Mouse (Mus musculus) adrenal gland (tissue): Measurements from ENCODE around the gene Traf3ip3.

ENCODE experiments used
- intact Hi-C: fragments of 180-260 bp; cut with DNase I; formaldehyde crosslinking; loops from one replicate; pipeline ENCODE4 v1.15.1; 2025

Gene Traf3ip3

DNA sequence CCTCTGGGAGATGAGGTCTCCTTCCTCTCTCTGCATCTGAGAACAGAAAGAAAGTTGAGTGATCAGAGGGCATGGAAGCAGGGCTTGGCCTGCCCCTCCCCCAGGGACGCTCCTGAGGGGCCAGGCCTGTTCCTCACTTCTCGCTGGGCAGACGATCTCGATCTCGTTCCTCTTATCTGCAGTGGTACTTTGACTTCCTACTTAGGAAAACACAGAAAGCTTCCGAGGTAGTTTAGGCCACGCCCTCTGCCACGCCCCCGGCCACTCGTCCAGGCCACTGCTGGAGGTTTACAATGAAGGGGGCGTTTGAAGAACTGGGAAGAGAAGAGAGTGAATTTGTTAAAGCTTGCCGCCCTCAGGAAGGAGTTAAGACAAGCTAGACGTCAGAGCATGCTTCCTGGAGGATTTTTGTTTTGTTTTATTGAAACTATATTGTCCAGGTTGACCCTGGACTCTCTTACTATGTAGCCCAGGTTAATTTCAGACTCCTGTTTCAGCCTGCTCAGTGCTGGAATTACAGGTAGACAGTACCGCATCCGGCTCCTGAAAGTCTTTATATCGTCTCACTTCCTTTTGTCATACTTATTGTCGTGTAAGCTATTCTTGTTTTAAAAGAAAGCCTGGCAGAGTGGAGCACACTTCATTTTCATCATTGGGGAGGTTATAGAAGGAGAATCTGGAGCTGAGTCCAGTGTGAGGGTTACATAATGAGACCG, 41.0 kb downstream of the Traf3ip3 start:
- intact Hi-C loops, result no loop called here

DNA sequence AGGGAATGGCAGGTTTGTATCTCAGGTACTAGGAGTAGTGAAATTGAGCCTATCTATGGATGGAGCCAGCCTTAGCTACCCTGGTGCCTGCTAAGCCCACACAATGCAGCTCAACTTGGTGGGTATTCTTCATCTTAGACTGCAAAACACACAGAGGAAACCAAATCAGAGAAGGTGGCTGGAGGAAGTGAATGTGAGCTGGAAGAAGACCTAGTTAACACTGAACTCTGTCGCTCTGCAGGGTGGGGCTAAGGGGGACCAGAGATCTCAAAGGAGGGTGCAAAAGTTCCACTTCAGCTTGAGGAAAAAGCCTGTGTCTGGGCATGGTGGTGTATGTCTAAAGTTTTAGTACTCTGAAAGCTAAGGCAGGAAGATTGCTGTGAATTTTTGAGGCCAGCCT, 41.9 kb downstream of the Traf3ip3 start:
- intact Hi-C loops, result no loop called here

DNA sequence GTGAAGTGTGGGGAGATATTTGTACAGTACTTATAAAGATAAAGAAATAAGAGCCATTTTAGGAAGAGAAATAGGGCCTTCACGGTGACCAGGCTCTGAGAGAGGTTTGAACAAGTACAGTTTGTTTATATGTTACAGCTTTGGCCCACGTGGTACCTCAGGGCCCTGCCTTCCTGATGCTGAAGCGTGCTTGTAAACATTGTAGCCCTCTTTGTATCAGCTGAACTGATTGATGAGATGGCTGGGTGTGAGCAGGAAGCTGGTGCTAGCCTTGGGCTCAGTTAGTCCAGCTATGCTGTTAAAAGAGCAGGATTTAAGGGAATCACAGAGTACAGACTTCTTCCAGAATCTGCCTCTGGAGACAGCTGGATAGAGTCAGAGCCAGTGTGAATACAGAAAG, 42.3 kb downstream of the Traf3ip3 start:
- intact Hi-C loops, result no loop called here

DNA sequence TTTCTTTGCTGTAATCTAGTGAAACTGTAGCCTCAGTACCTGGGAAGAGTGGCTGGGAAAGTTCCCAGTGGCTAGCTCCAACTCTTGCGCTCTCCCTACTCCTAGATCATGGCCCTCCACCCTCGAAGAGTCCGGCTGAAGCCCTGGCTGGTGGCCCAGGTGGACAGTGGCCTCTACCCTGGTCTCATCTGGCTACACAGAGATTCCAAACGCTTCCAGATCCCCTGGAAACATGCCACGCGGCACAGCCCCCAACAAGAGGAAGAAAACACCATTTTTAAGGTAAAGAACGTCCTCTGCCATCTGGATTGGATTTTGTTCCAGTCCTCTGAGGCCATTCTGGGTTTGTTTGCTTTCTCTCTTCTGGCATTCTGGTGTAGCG, 44.4 kb downstream of the Traf3ip3 start:
- intact Hi-C loops, result no loop called here

DNA sequence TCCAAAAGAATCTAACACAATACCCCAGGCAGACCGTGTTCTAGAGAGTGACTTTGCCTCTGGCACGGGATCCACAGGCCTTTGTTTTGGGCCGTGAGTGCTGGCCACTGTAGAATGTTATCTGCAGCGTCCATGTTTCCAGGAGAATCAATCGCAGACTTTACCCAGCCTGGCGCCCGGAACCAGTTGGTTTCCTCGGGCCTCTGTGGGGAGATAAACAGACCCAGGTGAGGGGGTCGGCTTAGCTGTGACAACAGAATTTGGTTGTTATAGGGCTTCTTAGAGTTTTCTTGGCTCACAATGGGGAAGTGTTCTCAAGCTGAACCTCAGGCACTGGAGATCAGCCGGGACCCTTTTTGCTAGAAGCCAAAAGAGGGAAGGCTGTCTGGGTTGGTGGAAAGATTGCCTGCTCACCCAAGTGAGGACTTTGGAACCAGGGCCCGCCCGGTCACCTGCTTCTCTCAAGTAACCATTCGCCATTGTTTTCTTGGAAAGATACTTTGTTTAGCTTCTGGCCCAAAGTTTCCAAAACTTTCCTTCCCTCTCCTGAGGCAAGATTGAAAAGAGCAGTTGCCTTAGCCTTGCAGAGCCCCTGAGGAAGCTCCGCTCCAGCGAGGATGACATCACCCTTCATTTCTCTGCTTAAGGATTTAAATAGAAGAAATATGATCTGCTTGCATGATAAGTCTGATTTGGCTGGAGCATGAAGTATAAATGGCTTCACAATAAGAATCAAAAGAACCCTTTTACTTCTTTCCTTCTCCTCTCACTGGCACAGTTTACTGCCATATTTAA, 45.0 kb downstream of the Traf3ip3 start:
- intact Hi-C loops, result no loop called here

DNA sequence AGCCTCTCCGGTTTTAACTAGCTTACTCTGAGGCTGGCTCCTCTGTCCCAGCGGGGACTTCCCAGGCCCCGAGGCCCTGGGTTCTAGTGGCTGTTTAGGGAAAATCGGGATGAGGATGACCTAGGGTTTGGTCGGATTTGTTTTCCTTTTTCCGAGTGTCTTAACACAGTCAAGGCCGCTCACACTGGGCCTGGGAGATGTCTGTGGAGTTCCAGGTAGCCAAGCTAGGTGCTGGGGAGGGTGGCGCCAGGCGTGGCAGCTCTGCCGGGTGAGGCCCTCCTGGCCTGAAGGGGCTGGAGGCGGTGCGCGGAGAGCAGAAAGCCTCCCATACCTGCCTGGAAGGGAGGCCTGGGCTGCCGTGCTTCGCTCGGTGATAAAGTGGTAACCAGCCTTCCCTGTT, 47.9 kb downstream of the Traf3ip3 start:
- intact Hi-C loops, result no loop called here

DNA sequence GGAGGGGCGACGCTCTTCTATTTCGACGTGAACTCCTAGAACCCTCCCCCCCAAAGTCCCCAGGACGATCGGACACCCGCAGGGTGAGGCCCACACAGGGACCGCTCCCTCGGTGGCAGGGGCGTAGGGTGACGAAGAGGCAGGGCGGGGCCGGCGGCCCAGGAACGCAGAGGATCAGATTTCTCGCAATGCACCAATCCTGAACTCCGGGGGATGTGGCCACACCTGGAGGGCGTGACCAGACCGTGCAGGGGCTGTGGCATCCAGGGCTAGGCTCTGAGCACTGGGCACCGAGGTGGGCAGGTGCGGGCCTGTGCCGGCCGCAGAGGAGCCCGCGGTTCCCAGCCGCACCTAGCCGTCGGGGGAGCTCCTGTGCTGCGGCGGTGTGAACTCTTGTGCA, 48.6 kb downstream of the Traf3ip3 start, which contains the start of gene Irf6:
Gene Irf6 (plus strand): TSS at position 240 of the 400 bp plus-strand sequence.
- intact Hi-C loops, result no loop called here

DNA sequence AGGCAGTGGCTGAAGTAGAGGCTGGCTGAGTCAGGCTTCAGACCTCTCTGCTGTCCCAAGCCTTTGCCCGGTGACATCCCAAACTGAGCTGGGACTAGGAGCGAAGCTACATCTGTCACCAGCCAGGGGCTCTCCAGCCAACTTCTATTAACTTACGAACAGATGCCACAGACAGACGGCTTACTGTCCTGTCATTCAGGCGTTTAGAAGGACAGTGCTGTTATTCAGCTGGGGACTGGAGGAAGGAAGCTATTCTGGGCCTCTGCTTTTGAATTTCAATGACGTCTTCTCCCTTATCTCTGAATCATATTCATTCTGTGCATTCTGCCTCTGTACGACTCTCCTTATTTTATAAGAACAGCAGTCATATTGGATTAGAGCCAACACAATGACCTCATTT, 50.4 kb downstream of the Traf3ip3 start:
- intact Hi-C loops, result no loop called here

DNA sequence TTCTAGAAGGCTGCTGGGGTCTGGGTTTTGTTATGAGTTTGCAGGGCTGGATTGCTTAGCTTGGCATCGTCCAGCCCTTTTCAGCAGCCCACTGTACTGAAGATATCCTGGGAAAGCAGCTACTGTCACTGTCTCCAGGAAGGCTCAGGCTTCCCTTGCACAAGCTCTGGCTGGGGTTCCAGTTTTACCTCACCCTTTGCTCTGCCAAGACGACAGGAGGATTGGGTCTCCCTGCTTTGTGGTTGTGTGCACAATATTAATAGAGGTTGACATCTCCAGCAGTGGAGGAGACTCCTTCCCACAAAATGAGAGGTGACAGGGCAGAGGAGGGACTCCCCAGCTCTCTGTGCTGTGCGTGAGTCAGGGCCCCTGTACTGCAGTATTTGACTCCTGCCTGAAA, 52.3 kb downstream of the Traf3ip3 start:
- intact Hi-C loops, result no loop called here

DNA sequence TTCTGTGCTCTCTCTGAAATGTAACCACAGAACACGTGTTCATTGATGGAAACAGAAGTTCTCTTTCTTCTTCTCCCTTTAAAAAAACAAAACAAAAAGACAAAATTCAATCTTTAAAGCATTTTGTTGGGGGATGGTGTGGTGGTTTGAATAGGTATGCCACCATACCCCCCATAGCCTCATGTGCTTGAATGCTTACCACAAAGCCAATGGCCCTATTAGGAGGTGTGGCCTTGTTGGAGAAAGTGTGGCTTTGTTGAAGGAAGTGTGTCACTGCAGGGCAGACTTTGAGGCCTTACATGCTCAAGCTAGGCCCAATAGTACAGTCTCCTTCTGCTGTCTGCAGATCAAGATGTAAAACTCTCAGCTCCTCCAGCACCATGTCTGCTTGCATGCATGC, 55.1 kb downstream of the Traf3ip3 start:
- intact Hi-C loops, result no loop called here

DNA sequence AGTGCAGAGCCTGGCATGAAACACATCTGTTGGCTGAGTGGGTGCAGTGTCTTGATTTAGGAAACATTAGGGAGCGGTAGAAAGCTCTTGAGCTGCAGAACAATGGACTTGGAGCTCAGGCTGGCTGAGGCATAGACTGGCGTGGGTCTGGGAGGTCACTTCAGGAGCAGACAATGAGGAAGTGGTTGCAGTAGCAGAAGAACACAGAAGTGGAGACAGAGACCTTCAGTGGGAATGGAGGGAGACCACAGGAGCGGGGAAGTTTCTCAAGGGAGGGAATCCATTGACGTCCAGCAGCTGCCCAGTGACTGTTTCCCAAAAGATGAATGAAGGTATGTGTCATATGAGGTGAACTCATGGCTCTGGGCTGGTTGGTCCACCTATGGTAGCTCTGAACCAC, 56.4 kb downstream of the Traf3ip3 start:
- intact Hi-C loops, result no loop called here

DNA sequence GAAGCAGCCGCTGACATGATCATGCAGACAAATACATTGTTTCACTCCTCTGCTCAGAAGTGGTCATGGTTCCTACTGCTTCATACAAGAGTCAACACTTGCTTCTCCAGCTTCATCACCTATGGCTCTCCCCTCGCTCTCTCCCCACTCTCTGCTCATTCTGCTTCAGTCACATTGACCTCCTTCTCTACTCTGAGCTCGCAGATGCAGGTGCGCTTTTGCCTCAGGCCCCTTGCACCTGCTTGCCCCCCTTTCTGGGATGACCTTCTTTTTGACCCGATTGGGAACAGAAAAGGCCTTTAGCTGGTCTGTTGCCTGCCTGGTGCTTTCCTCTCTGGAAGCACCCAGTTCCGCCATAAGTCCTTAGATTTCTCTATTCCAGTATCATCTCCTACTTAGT, 57.0 kb downstream of the Traf3ip3 start:
- intact Hi-C loops, result no loop called here

DNA sequence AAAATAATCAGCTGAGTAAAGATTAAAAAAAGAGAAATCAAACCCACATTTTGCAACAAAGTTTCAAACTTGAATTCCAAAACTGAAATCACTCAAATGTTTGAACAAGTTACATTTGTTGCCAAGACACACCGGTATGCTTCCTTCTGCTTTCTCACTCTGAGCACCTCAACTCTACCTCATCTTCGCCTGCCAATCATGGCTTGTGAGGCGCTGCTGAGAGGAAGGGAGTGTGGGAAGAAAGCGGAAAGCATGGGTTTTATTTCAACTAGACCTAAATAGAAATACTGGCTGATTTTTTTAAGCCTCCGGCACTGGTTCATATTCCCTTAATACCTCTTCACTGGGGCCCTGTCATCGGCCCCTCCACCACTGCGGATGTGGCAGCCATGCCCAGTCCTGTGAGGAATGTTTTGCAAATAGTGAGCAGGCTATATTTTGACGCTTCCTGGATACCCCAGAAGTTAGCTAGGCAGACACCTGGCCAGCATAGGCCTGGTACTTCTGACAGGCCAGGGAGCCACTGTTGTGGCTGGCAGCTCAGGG, 58.9 kb downstream of the Traf3ip3 start:
- intact Hi-C loops, result no loop called here

DNA sequence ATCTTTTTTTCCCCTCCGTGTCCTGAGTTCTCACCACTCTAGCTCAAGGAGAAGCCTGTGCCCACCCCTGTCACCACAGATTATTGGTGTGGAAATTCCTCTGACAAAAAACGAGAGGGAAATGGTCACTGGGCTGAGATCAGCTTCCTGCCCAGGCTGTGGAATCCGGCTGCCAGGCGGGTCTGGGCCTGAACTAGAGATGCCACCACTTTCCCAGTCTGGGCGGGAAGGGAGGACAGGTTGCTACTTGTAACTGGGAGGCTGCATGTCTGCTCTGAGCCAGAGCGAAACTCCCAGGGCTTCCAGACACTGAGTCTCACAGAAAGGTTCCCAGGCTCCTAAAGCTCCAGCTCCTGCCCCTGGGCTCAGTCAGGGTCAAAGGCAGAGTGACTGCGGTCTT, 60.4 kb downstream of the Traf3ip3 start:
- intact Hi-C loops, result no loop called here

DNA sequence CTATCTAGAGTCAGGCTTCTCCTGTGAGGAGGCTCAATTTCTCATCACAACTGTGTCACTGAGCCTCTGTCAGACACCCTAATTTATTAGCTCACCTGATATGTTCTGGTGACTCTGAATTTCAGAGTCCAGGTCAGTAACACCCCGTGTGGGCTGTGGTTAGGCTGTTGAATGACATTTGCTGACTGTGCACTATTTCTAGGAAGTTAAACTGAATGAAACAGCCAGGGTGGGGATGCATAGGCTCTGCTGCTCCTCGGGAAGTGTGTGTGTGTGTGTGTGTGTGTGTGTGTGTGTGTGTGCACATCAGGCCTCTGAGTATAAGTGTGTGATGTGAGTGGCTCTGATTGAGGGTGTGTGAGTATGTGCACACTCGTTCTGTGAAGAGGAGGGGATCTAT, 62.8 kb downstream of the Traf3ip3 start:
- intact Hi-C loops, result no loop called here

DNA sequence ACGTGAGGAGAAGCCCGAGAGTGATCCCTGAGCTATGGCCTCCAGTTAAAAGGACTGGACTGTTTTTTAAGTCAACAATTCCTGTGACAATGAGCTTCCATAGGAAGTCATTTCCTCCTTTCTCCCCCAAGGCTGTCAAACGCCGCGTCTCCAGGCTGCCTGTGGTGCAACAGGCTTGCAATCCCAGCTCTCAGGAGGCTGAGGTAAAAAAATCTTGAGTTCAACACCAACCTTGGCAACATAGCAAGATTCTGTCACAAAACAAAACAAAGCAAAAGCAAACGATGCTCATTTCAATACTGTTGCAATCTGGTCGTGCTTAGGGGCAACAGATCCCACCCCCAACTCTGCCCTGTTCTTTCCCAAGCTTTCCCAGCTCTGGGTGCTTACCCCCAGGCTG, 63.4 kb downstream of the Traf3ip3 start:
- intact Hi-C loops, result no loop called here

DNA sequence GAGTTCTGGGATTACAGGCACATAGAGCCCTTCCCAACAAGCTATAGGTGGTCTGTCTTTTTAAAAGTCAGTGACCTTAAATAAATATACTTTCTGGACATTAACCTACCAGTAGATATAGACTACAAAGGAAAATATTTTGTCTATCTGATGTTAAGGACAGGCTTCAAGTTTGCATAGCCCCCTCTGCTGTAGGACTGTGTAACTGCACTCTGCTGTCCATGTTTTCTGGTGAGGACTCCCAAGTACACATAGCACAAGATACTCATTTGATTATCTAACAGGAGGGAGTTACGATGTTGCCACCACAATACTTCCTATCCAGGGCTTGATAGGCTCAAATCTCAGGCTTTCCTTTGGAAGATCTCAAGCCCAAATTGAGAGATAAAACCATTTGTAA, 67.8 kb downstream of the Traf3ip3 start:
- intact Hi-C loops, result loop anchor here (5.0 kb wide), 1 partner anchor 39 kb away; no protein-coding TSS in a partner anchor

DNA sequence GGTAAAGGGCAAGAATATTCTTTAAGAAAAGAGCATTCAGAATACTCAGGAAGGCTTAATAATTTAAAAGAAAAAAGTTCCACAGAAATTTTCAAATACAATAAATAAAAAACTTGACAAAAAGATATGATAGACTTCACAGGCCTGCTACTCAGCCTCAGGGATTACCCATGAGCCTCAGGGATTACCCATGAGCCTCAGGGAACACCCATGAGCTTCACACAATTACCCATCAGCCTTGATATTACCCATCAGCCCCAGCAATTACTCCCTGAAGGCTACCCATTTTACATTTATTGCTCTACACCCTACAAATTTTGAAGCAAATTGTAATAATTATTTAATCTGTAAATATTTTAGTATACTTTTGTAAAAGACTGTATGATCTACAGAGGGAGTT, 69.1 kb downstream of the Traf3ip3 start:
- intact Hi-C loops, result loop anchor here (5.0 kb wide), 1 partner anchor 40 kb away; no protein-coding TSS in a partner anchor

DNA sequence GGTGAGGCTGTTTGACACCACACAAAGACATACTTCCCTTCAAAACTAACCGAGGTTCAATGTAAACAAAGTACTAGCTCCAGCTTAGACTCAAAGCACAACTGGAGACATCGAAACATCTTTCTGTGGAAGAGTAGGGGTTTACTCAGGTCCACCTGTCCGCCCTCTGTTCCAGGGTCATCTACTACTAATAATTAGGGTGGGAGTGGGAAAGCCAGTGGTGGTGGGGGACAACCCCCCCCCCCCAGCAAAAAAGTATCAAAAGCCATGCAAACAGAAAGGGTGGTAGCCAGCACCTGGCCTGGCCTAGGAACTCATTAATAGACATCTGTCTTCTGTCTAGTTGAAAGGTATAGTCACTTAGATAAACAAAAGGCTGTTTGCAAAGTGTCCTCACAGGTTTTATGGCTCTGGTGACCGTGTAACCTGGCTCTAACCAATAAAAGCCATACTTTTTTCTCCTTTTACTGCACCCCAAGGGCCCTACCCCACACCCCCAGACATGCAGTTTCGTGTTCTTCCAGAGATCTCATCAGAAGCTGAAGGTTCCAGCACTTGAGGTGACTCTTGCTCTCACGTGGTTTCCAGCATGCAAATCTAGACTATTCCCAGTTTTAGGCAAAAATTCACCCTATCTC, 70.1 kb downstream of the Traf3ip3 start:
- intact Hi-C loops, result loop anchor here (5.0 kb wide), 1 partner anchor 41 kb away; no protein-coding TSS in a partner anchor

DNA sequence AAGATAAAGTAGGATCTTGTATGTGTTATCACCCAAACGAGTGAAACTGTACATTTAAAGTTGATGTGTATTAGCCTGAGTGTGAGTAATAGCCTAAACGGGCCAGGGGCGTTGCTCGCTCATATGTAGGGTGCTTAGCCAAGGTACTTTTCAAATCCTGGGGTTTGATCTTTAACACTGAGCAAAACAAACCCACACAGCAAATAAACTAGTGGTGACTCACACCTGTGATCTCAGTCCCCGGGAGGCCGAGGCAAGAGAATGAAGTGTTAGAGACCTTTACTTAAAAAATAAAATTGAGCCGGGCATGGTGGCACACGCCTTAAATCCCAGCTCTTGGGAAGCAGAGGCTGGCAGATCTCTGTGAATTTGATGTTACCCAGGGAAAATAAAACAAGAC, 70.7 kb downstream of the Traf3ip3 start:
- intact Hi-C loops, result loop anchor here (5.0 kb wide), 1 partner anchor 41 kb away; no protein-coding TSS in a partner anchor

DNA sequence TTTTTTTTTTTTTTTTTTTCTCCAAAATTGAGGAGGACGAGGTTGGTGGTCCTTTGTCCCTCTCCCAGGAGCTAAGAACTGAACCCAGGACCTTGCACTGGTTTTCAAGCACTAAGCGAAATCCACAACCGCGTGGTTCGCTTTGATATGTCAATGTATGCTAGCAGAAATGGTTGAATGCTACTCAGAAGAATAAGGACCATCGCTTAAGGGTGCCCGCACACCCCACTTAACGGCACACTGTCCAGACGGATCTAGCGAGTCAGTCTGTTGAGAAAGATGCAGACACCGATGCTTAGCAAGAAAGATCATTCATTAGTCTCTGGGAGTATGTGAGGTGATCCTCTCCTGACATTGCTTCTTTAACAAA, 71.1 kb downstream of the Traf3ip3 start:
- intact Hi-C loops, result loop anchor here (5.0 kb wide), 1 partner anchor 42 kb away; no protein-coding TSS in a partner anchor
